Mouse (Mus musculus) intestine, embryonic 16.5 days (tissue): Measurements from ENCODE around the gene Dstn. TPM values are rescaled to one million over a fixed set of nuclear protein-coding genes. Genes with fewer than 3 reads are reported as not detected.

ENCODE experiments used
- ATAC-seq: fragments of 200-750 bp; cut with Nextera tagmentation; 2 replicates; pipeline ENCODE4 v1.8.0; 2017; ENCODE audit warnings: moderate TSS enrichment, moderate library complexity
- H3K27ac ChIP-seq: fragments of 300-500 bp; sonication (generic); 2 replicates; pipeline ENCODE4 v1.5.1; 2014; ENCODE audit warnings: mild to moderate bottlenecking, low read length
- H3K27me3 ChIP-seq: fragments of 300-500 bp; sonication (generic); replicated peaks from 2 replicates; pipeline ENCODE4 v1.6.1; 2014; ENCODE audit warnings: low read length, control low read depth, mixed read lengths; ENCODE audit not compliant: control insufficient read depth, insufficient read depth
- H3K36me3 ChIP-seq: fragments of 300-500 bp; sonication (generic); 2 replicates; pipeline ENCODE4 v1.6.1; 2014; ENCODE audit warnings: low read length, control low read depth; ENCODE audit not compliant: control insufficient read depth, insufficient read depth
- H3K4me1 ChIP-seq: fragments of 300-500 bp; sonication (generic); 2 replicates; pipeline ENCODE4 v1.6.1; 2014; ENCODE audit warnings: low read length, control low read depth, mixed read lengths; ENCODE audit not compliant: control insufficient read depth, insufficient read depth
- H3K4me2 ChIP-seq: fragments of 300-500 bp; sonication (generic); 2 replicates; pipeline ENCODE4 v1.6.1; 2014; ENCODE audit warnings: low read depth, low read length, control low read depth
- H3K4me3 ChIP-seq: fragments of 300-500 bp; sonication (generic); 2 replicates; pipeline ENCODE4 v1.5.1; 2014; ENCODE audit warnings: mild to moderate bottlenecking, low read length
- H3K9ac ChIP-seq: fragments of 300-500 bp; sonication (generic); 2 replicates; pipeline ENCODE4 v1.6.1; 2014; ENCODE audit warnings: low read depth, low read length
- H3K9me3 ChIP-seq: fragments of 300-500 bp; sonication (generic); 2 replicates; pipeline ENCODE4 v1.6.1; 2016; ENCODE audit warnings: low read length, control low read depth; ENCODE audit not compliant: control insufficient read depth
- WGBS: fragments of 180-500 bp; shearing (Covaris S2); extraction: QIAGEN DNeasy Blood & Tissue Kit; methylation state at CpG from one replicate; pipeline ENCODE4 v1.1.7; 2014; 5-methylcytosine and 5-hydroxymethylcytosine counted together
- polyA plus RNA-seq: library from polyadenylated mRNA; unstranded; fragments of >200 nt; fragmentation: Nextera tagmentation; extraction: Ambion mirVana; gene quantifications from 2 replicates; pipeline ENCODE4 v1.2.1, GENCODE M21; 2015

The Dstn gene
- polyA plus RNA-seq, 1 experiment from 2014 or later, result 822 TPM

DNA sequence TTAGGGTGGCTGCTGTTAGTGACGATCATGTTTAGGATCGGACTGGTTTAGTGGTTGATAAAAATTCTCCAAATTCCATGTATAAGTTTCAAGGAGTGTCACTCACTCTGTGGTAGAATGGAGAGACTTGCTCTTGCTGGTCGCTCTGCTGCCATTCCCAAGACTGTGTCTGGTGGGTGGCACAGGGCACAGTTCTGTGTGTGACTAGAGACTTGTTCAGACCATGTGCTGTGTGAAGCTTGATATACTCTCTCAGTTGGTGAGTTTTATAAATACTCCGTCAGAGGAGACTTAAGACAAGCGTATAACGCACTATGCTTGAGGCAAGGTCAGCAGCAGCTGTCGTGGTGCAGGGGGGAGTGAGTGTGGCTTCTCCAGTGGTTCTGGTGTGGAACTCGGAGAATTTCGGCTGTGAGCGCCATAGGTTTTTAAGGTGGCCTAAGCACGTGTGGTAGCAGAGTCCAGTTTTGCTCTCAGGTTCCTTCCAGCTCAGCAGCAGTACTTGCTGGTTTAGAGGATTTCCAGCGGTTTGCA, 17.3 kb downstream of the Dstn start:
- Histone ChIP-seq H3K4me2 (no peak overlapping the region), H3K4me1 (peaks cover 16% of the 10 kb centered on the region), H3K27ac (no peak overlapping the region), H3K27me3 (no peaks in the 10 kb centered on the region), H3K9me3 (no peaks in the 10 kb centered on the region), H3K4me3 (no peak overlapping the region), H3K9ac (no peak overlapping the region), H3K36me3 (no peaks in the 10 kb centered on the region)
- 76% methylated on average over 12 of the region's 12 CpGs for WGBS
- ATAC-seq, result no peak

DNA sequence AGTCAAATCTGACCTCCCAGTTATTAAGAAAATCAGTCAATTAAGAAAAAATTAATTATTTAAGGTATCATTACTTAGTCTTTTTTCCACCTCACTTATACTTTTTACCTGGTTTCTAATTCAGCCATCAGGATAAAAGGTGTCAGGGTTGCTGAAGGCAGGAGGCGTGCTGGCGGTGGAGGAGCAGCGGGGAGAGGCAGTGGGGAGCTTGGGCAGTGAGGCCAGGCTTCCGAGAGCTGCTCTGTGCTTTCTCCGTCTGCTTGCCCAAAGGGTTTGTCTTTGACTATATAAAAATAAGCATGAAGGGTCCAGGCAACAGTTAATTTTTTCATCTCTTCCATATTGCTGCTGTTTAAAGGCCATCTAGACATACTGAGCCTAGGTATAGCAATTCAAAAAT, 18.4 kb downstream of the Dstn start:
- Histone ChIP-seq H3K36me3 (no peaks in the 10 kb centered on the region), H3K27me3 (no peaks in the 10 kb centered on the region), H3K4me2 (no peak overlapping the region), H3K9me3 (no peaks in the 10 kb centered on the region), H3K4me1 (peaks cover 17% of the 10 kb centered on the region), H3K4me3 (no peak overlapping the region), H3K9ac (no peak overlapping the region), H3K27ac (no peak overlapping the region)
- ATAC-seq, result no peak
- 94% methylated on average over 5 of the region's 5 CpGs for WGBS

DNA sequence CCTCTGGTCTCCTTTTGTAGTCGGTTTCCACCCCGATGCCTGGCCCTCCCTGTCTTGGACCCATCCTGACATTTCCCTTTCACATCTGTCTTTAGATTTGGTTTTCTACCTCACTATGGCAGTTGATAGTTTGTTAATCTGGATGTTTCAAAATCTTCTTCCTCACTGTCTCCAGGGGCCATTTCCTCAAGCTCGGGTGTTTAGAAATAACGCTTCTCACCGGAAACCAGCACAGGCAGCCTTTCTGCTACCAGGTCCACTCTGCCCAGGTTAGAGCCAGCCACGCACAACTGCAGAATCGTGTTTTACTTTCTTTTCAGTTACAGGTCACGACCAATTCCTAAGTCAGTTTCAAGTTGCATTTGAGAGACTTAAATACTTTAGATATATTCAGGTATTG, 19.3 kb downstream of the Dstn start:
- Histone ChIP-seq H3K4me1 (peaks cover 17% of the 10 kb centered on the region), H3K4me3 (no peak overlapping the region), H3K27ac (no peak overlapping the region), H3K9me3 (no peaks in the 10 kb centered on the region), H3K27me3 (no peaks in the 10 kb centered on the region), H3K4me2 (no peak overlapping the region), H3K36me3 (no peaks in the 10 kb centered on the region), H3K9ac (no peak overlapping the region)
- ATAC-seq, result no peak
- 86% methylated on average over 8 of the region's 8 CpGs for WGBS

DNA sequence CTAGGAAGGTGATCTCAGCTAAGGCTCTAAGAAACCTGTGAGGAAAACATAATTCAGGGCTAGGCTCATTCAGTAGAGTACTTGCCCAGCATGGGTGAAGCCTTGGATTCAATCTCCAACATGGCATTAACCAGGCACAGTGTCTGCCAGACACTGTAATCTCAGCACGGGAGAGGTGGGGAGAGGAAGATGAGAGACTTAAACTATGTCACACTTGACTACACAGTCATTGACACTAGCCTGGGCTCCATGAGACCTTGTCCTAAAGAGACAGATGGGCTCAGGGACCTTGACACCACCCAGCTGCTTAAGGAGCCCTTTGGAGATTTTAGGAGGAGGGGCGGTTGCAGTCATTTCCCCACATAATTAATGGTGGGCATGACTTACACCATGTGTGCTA, 22.7 kb downstream of the Dstn start:
- Histone ChIP-seq H3K4me2 (no peak overlapping the region), H3K36me3 (peaks cover 14% of the 10 kb centered on the region), H3K9me3 (no peaks in the 10 kb centered on the region), H3K4me3 (no peak overlapping the region), H3K27me3 (no peaks in the 10 kb centered on the region), H3K4me1 (0 out of 2 replicates have a peak, but pooled peaks cover 2% of the 10 kb centered on the region), H3K27ac (no peak overlapping the region), H3K9ac (no peak overlapping the region)
- 56% methylated on average over 2 of the region's 2 CpGs for WGBS
- ATAC-seq, result no peak

DNA sequence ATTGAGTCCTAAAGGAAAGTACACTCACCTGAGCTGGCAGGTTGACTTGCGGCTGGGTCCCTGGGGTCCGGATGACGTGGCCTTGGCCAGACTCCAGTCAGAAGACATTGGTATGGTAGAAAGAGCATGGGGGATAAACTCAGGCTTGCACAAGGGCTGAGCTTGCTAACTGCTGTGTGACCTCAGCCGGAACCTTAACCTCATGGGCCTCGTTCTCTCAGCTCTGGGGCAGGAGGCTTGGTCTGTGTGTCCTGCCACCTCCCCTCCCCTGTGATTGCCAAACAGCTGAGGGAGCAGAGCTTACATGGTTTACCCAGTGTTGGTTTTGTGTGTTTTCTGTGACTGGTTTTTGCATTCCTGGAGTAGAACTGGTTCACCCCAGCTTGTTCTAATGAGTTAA, 25.3 kb downstream of the Dstn start:
- no peaks in the 10 kb centered on the region for H3K9me3 ChIP-seq
- ATAC-seq, result no peak
- H3K27ac ChIP-seq, result no peak overlapping the region
- WGBS, result 84% methylated on average over 5 of the region's 5 CpGs
- H3K27me3 ChIP-seq, result no peaks in the 10 kb centered on the region
- no peak overlapping the region for H3K4me3 ChIP-seq
- no peak overlapping the region for H3K4me2 ChIP-seq
- H3K4me1 ChIP-seq, result 0 out of 2 replicates have a peak, but pooled peaks cover 2% of the 10 kb centered on the region
- H3K36me3 ChIP-seq, result peaks cover 28% of the 10 kb centered on the region
- H3K9ac ChIP-seq, result no peak overlapping the region

DNA sequence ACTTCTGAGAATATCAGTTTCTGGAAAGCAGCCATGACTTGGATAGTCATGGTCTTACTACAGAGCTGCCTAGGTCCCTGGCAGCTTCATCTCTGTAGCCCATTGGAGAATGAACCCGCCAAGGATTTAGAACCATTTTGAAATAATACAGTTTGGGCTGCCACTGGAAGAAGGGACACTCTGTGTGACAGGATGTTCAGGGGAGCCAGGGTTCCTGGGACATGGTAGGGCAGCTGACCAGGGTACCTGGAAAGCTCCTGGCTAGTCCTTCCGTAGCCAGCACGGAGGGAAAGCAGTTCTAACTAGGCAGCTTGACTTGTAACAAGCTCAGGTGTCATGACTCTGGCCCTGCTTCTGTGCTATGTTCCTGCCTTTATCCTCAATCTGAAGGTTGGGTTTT, 29.7 kb downstream of the Dstn start:
- no peak overlapping the region for H3K27ac ChIP-seq
- 92% methylated on average over 3 of the region's 3 CpGs for WGBS
- H3K9ac ChIP-seq, result no peak overlapping the region

DNA sequence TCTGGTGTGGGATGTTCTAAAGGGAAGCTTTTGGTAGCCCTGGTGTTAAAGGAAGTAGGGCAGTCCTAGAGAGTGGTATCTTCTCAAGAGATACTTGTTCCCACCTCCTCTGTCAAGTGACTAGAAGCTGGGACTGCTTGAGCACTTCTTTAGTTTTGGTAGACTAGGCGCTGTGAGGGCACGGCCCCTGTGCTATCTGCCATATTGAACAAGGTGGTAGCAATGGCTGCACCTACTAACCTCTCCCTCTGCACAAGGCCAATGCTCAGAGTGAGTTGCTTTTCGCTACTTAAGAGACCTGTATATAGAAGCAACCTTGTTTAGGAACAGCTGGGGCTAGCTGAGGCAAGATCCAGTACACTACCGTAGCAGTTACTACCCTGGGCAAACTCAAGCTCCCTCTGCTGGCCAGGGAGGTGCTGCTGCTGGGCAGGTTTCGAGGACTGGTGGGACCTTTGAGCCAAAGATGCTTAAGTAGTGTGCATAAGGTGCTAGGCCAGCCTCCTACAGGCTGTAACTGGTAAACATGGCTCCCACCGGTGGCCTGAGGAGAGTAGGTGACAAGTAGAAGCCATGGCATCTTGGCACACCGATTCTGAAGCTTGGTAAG, 30.5 kb downstream of the Dstn start:
- Histone ChIP-seq H3K4me3 (no peak overlapping the region), H3K9me3 (no peaks in the 10 kb centered on the region), H3K27me3 (no peaks in the 10 kb centered on the region), H3K27ac (no peak overlapping the region), H3K4me1 (peaks cover 4% of the 10 kb centered on the region; the same call in 1 of the 2 replicates), H3K36me3 (peaks cover 45% of the 10 kb centered on the region), H3K9ac (no peak overlapping the region), H3K4me2 (no peak overlapping the region)
- peak; percentile 60 for ATAC-seq
- WGBS, result 91% methylated on average over 7 of the region's 7 CpGs

More for the DNA sequence above, 29.7 kb downstream of the Dstn start:
- Histone ChIP-seq H3K4me1 (peaks cover 4% of the 10 kb centered on the region; the same call in 1 of the 2 replicates), H3K27me3 (no peaks in the 10 kb centered on the region), H3K9me3 (no peaks in the 10 kb centered on the region), H3K4me3 (no peak overlapping the region), H3K36me3 (peaks cover 47% of the 10 kb centered on the region), H3K4me2 (no peak overlapping the region)
- no peak for ATAC-seq

DNA sequence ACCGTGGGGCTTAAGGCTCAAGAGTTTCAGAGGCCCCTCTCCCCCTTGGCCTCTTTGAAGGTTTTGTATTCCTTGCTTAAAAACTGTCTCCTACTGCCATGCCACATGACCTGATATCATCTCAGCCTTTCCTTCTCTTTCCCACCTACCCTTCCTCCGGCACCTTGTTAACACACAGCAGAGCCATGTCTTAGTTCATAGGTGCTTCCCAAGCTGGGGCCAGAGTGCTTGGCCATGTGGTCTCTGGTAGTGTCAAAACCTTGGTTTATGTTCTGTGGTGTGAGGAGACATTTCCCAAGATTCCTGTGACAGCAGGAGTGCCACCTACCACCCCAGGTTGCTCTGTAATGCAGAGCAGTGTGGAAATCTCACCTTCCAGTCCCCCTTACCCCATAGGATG, 31.3 kb downstream of the Dstn start:
- no peak overlapping the region for H3K4me3 ChIP-seq
- H3K4me1 ChIP-seq, result peaks cover 4% of the 10 kb centered on the region; the same call in 1 of the 2 replicates
- H3K27ac ChIP-seq, result no peak overlapping the region
- H3K9me3 ChIP-seq, result no peaks in the 10 kb centered on the region
- no peak for ATAC-seq
- peaks cover 50% of the 10 kb centered on the region for H3K36me3 ChIP-seq
- H3K9ac ChIP-seq, result no peak overlapping the region
- WGBS, result 86% methylated on average over 2 of the region's 2 CpGs
- no peaks in the 10 kb centered on the region for H3K27me3 ChIP-seq
- H3K4me2 ChIP-seq, result no peak overlapping the region

DNA sequence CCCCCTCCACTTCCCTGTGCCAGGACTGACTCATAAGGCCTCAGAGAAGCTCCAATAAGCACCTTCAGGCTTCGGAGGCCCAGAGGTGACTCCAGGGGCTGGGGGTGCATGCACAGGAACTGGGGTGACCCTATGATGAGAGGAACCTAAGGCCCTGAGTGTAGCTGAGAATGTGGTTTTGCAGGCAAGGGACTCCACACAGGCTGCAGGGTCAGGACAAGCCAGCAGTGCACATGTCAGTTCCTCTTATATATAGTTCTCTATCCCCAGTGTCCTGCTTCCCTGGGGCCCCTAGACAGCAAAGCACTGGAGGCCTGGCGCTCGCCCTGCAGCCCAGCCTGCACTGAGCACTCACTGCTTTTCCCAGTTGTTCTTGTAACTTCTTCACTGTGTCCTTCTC, 32.9 kb downstream of the Dstn start:
- peaks cover 7% of the 10 kb centered on the region; the same call in 1 of the 2 replicates for H3K4me1 ChIP-seq
- H3K9ac ChIP-seq, result no peak overlapping the region
- no peak overlapping the region for H3K4me2 ChIP-seq
- no peaks in the 10 kb centered on the region for H3K9me3 ChIP-seq
- peaks cover 54% of the 10 kb centered on the region for H3K36me3 ChIP-seq
- H3K4me3 ChIP-seq, result no peak overlapping the region
- peak overlapping the region; percentile 12 for H3K27ac ChIP-seq
- ATAC-seq, result no peak
- H3K27me3 ChIP-seq, result no peaks in the 10 kb centered on the region
- 75% methylated on average over 3 of the region's 3 CpGs for WGBS

DNA sequence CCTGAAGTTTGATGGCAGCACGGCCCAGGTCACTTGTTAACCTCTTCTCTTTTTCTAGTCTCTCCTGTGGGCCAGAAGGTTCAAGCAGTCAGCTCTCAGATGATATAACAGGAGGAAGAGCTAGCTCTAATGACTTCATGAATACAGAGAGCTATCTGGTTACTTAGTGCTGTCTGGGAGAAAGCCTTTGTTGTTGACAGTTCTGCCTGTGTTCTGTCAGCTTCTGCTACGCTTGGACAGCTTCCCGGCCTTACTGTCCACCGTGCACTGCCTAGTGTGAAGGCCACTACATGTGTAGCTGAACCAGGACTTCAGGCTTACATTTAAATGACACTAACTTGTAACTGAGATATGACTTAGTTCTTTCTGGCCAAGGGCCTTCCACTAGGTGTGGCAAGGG, 33.3 kb downstream of the Dstn start:
- H3K27ac ChIP-seq, result peak overlapping the region; percentile 12; the same call in 1 of the 2 replicates
- H3K27me3 ChIP-seq, result no peaks in the 10 kb centered on the region
- peaks cover 7% of the 10 kb centered on the region; the same call in 1 of the 2 replicates for H3K4me1 ChIP-seq
- no peak overlapping the region for H3K4me3 ChIP-seq
- no peaks in the 10 kb centered on the region for H3K9me3 ChIP-seq
- H3K4me2 ChIP-seq, result no peak overlapping the region
- ATAC-seq, result no peak
- no peak overlapping the region for H3K9ac ChIP-seq
- 78% methylated on average over 4 of the region's 4 CpGs for WGBS
- peaks cover 56% of the 10 kb centered on the region for H3K36me3 ChIP-seq
